Mouse (Mus musculus): ENCODE results near the gene Teddm2. TPM values are rescaled to one million over a fixed set of nuclear protein-coding genes. Genes with fewer than 3 reads are reported as not detected.

The Teddm2 gene
- polyA plus RNA-seq, 1 experiment, result not detected

- WGBS, result 86% methylated on average over 6 of the region's 6 CpGs
Observed at GRCm38 (mm10) chr1:153924395-153925385, 24.7 kb upstream of the Teddm2 start.

GRCm38 (mm10) chr1:153922571-153923021 is 22.6 kb upstream of the Teddm2 start:
- no peak overlapping the region for H3K4me3 ChIP-seq (ENCODE audit: insufficient read depth, low read depth, low read length)
- TF ChIP-seq POLR2A (IDR thresholded peaks at IDR 0.05; ENCODE audit: insufficient read depth, low read depth, low read length) (no peak), CTCF (IDR thresholded peaks at IDR 0.05; ENCODE audit: insufficient read depth, low read depth, low read length) (no peak)
- H3K4me1 ChIP-seq (ENCODE audit: control insufficient read depth, insufficient read depth, low read length), result peaks cover 6% of the 10 kb centered on the region
- H3K27ac ChIP-seq (ENCODE audit: insufficient read depth, low read depth, low read length), result no peak overlapping the region
- WGBS, result 56% methylated on average over 5 of the region's 5 CpGs

More at GRCm38 (mm10) chr1:153924395-153925385, 24.7 kb upstream of the Teddm2 start:
- Histone ChIP-seq H3K4me1 (ENCODE audit: control insufficient read depth, insufficient read depth, low read length) (peaks cover 6% of the 10 kb centered on the region), H3K4me3 (ENCODE audit: insufficient read depth, low read depth, low read length) (no peak overlapping the region), H3K27ac (ENCODE audit: insufficient read depth, low read depth, low read length) (no peak overlapping the region)
- TF ChIP-seq POLR2A (IDR thresholded peaks at IDR 0.05; ENCODE audit: insufficient read depth, low read depth, low read length), result no peak
- no peak for TF ChIP-seq CTCF (IDR thresholded peaks at IDR 0.05; ENCODE audit: insufficient read depth, low read depth, low read length)

- TF ChIP-seq POLR2A (IDR thresholded peaks at IDR 0.05; ENCODE audit: insufficient read depth, low read depth, low read length), result no peak
- no peak for TF ChIP-seq CTCF (IDR thresholded peaks at IDR 0.05; ENCODE audit: insufficient read depth, low read depth, low read length)
- 94% methylated on average over 3 of the region's 3 CpGs for WGBS
- Histone ChIP-seq H3K27ac (ENCODE audit: insufficient read depth, low read depth, low read length) (no peak overlapping the region), H3K4me1 (ENCODE audit: control insufficient read depth, insufficient read depth, low read length) (peaks cover 6% of the 10 kb centered on the region), H3K4me3 (ENCODE audit: insufficient read depth, low read depth, low read length) (no peak overlapping the region)
Observed at GRCm38 (mm10) chr1:153921642-153922041, 21.6 kb upstream of the Teddm2 start.

- H3K4me1 ChIP-seq (ENCODE audit: control insufficient read depth, insufficient read depth, low read length), result peaks cover 6% of the 10 kb centered on the region
- no peak overlapping the region for H3K27ac ChIP-seq (ENCODE audit: insufficient read depth, low read depth, low read length)
- WGBS, result 72% methylated on average over 3 of the region's 3 CpGs
- H3K4me3 ChIP-seq (ENCODE audit: insufficient read depth, low read depth, low read length), result no peak overlapping the region
- TF ChIP-seq POLR2A (IDR thresholded peaks at IDR 0.05; ENCODE audit: insufficient read depth, low read depth, low read length) (no peak), CTCF (IDR thresholded peaks at IDR 0.05; ENCODE audit: insufficient read depth, low read depth, low read length) (no peak)
Observed at GRCm38 (mm10) chr1:153918521-153919206, 18.6 kb upstream of the Teddm2 start.

- 45% methylated on average over 3 of the region's 3 CpGs for WGBS
- TF ChIP-seq CTCF (IDR thresholded peaks at IDR 0.05; ENCODE audit: insufficient read depth, low read depth, low read length), result no peak
- no peak for TF ChIP-seq POLR2A (IDR thresholded peaks at IDR 0.05; ENCODE audit: insufficient read depth, low read depth, low read length)
- peaks cover under 1% of the 10 kb centered on the region; the same call in 1 of the 2 replicates for H3K4me1 ChIP-seq (ENCODE audit: control insufficient read depth, insufficient read depth, low read length)
- H3K4me3 ChIP-seq (ENCODE audit: insufficient read depth, low read depth, low read length), result no peak overlapping the region
- H3K27ac ChIP-seq (ENCODE audit: insufficient read depth, low read depth, low read length), result peak overlapping the region; percentile 2; the same call in 1 of the 2 replicates
Observed at GRCm38 (mm10) chr1:153913869-153914268, 13.8 kb upstream of the Teddm2 start.

GRCm38 (mm10) chr1:153911276-153911795 is 11.3 kb upstream of the Teddm2 start:
- TF ChIP-seq CTCF (IDR thresholded peaks at IDR 0.05; ENCODE audit: insufficient read depth, low read depth, low read length) (no peak), POLR2A (IDR thresholded peaks at IDR 0.05; ENCODE audit: insufficient read depth, low read depth, low read length) (no peak)
- WGBS, result 85% methylated on average over 6 of the region's 6 CpGs

GRCm38 (mm10) chr1:153910423-153910822 is 10.4 kb upstream of the Teddm2 start:
- WGBS, result 71% methylated on average over 5 of the region's 5 CpGs
- Histone ChIP-seq H3K27ac (ENCODE audit: insufficient read depth, low read depth, low read length) (no peak overlapping the region), H3K4me3 (ENCODE audit: insufficient read depth, low read depth, low read length) (no peak overlapping the region), H3K4me1 (ENCODE audit: control insufficient read depth, insufficient read depth, low read length) (peaks cover 9% of the 10 kb centered on the region)
- TF ChIP-seq POLR2A (IDR thresholded peaks at IDR 0.05; ENCODE audit: insufficient read depth, low read depth, low read length) (no peak), CTCF (IDR thresholded peaks at IDR 0.05; ENCODE audit: insufficient read depth, low read depth, low read length) (no peak)

More at GRCm38 (mm10) chr1:153911276-153911795, 11.3 kb upstream of the Teddm2 start:
- H3K4me3 ChIP-seq (ENCODE audit: insufficient read depth, low read depth, low read length), result no peak overlapping the region
- peaks cover 9% of the 10 kb centered on the region for H3K4me1 ChIP-seq (ENCODE audit: control insufficient read depth, insufficient read depth, low read length)
- H3K27ac ChIP-seq (ENCODE audit: insufficient read depth, low read depth, low read length), result no peak overlapping the region

GRCm38 (mm10) chr1:153909963-153910291 is 9.9 kb upstream of the Teddm2 start:
- WGBS, result 74% methylated on average over 9 of the region's 9 CpGs
- no peak overlapping the region for H3K27ac ChIP-seq (ENCODE audit: insufficient read depth, low read depth, low read length)
- H3K4me1 ChIP-seq (ENCODE audit: control insufficient read depth, insufficient read depth, low read length), result peaks cover 10% of the 10 kb centered on the region
- H3K4me3 ChIP-seq (ENCODE audit: insufficient read depth, low read depth, low read length), result no peak overlapping the region
- TF ChIP-seq POLR2A (IDR thresholded peaks at IDR 0.05; ENCODE audit: insufficient read depth, low read depth, low read length), result no peak
- TF ChIP-seq CTCF (IDR thresholded peaks at IDR 0.05; ENCODE audit: insufficient read depth, low read depth, low read length), result no peak

Measured in olfactory bulb, adult 2 months (tissue).